Mouse (Mus musculus): ENCODE measurements around the gene Snupn.

DNA sequence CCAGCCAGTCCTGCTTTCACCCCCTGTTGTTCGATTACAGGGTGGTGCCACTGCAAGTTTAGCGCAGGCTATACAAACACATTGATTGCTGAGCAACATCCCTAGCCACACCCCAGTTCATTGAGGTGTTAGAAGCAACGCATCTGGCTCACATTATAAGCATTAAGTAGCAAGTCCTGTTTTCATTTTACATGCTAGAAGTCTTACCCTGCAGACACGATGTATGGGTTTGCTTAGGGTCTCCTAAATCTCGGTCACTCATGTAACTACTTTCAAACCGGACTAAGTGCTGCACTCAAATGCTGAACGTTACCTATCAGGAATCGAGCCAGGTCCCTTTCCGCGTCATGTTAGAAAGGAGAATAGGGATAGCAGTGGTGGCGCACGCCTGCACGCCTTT is 911 bp upstream of the Snupn start:
- TF ChIP-seq CTCF (IDR thresholded peaks at IDR 0.05; ENCODE audit: low read depth) (no peak), EP300 (IDR thresholded peaks at IDR 0.05; ENCODE audit: low read depth) (no peak)

All from liver, embryonic 14.5 days (tissue).